Mouse (Mus musculus) cerebellum, postnatal 14 days (tissue): ENCODE measurements around the gene Ywhaq.

Experiments
- DNase-seq, 2 experiments: peaks; one replicate each; pipeline ENCODE4 v3.0.0; 2021; ENCODE audit warnings: mixed read lengths in 2 of 2

Gene Ywhaq

GRCm38 (mm10) chr12:21417100-21418070, at the start of gene Ywhaq:
Gene Ywhaq, minus strand, starts transcription at chr12:21417637.
- peak; percentile 99 for DNase-seq

GRCm38 (mm10) chr12:21463448-21463891, 46.0 kb upstream of the Ywhaq start:
- no peak for DNase-seq

DNA sequence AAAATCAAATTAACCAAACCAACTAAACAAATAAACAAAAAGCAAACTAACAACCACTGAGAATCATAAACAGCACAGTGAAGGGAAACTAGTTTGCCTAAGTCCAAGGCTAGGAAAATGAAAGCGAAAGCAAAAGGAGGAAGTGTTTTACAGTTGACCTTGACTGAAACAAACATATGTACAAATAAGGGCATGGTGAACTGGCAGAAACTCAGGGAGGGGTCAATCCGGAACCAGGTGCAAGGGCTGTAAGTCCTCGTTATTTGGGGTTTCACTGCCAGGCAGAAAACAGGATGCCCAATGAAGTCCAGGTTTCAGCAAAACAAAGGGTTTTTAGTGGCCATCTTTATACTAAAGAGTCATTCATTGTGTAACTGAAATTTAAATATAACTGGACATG, 45.2 kb upstream of the Ywhaq start:
- DNase-seq = no peak

GRCm38 (mm10) chr12:21459681-21460080, 42.2 kb upstream of the Ywhaq start:
- DNase-seq = no peak

GRCm38 (mm10) chr12:21456021-21456420, 38.6 kb upstream of the Ywhaq start:
- no peak for DNase-seq

- peak in 1 of 2 experiments; percentile 29 for DNase-seq
These were observed 34.3 kb upstream of the Ywhaq start for GRCm38 (mm10) chr12:21451752-21452151.

DNA sequence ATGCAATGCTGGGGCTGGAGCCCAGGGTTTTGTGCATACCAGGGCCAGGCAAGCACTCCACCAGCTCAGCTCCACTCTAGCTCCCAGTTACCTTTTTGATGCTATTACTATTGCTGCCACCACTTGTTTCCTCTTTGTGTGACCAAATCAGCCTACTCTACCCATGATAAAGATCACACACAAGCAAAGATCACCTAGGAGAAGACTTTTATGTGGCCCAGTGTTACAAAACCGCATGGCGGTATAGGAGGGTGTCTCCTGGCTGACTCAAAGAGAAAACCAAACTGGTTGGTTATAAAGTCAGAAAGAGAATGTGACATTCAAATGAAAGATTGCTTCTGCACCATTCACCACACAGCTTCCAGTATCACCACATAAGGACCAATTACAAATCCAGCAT, 33.9 kb upstream of the Ywhaq start:
- no peak for DNase-seq

DNA sequence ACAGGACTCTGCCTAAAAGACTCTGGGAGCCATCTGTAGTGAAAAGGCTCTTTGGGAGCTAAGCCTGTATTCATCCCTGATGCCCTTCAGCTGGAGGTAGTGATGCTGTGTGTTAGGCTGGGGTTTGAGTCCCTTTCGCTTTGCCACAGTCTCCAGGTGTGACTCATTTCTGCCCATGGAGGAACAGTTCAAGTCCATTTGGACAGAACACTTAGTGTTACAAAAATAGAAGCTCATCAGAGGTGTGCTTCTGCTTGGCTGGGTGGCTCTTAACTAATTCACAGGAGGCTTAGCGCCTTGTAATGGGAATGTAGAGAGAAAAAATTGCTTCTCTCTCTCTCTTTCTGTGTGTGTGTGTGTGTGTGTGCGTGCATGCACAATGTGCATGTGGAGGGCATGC, 26.3 kb upstream of the Ywhaq start:
- peak in 1 of 2 experiments; percentile 11 for DNase-seq

GRCm38 (mm10) chr12:21441870-21442269, 24.4 kb upstream of the Ywhaq start:
- DNase-seq = no peak

GRCm38 (mm10) chr12:21439428-21439827, 22.0 kb upstream of the Ywhaq start:
- DNase-seq = no peak

DNA sequence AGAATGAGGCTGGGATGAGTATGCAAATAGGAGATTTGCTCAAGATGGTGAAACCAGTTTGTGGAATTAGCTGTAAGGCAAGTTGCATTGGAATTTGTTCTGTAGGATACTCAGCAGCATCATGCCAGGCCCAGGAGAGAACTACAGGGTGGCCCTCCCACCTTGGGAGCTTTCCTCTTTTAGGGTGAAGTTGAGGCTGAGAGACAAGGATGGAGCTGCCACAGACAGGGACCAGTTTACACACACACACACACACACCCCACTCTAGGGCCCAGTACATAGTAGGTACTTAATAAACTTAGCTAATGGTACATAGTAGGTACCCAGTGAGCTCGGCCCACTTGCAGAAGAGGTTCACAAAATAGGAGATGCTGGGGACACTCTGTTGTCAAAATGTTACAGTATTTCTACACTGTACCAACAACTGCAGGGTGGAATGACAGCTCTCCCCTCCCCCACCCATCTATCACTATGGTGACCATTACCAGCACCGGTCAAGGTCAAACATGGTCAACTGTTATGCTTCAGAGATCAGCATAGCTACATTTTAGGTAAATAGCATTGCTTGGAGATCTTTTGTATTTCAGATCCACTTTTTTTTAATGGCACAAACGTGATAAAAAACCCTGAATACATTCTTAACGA, 21.4 kb upstream of the Ywhaq start:
- peak in 1 of 2 experiments; percentile 18 for DNase-seq

DNA sequence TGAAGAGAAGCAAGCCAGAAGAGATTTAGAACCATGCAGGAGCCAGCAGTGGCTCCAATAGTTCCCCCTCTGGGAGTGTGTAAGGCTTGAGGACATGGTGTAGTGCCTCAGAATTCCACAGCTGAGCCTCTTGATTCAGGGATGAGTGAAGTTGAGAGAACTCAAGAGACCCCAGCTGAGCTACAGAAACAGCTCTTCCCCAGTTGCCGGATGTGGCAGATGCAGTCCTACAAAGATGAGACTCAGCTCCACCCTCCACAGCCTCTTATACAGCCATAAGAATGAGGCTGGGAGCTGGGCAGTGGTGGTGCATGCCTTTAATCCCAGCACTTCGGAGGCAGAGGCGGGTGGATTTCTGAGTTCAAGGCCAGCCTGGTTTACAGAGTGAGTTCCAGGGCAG, 20.9 kb upstream of the Ywhaq start:
- no peak for DNase-seq

- DNase-seq = no peak
These were observed 14.5 kb upstream of the Ywhaq start for GRCm38 (mm10) chr12:21431950-21432349.

- no peak for DNase-seq
These were observed 13.6 kb upstream of the Ywhaq start for GRCm38 (mm10) chr12:21431039-21431438.

DNA sequence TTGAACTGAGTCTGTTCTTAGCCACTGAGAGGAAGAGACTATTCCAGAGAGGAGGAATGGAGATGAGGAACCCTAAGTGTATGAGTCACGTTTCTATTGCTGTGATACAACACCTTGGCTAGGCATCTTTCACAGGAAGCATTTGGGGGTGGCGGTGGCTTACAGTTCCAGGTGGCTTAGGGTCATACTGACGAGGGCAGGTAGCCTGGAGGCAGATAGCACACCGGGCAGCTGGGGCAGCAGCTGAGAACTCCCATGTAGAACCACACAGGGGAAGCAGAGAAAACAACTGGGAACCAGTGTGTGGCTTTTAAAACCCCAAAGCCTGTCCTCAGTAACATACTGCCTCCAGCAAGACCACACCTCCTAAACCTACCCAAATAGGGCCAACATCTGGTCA, 12.7 kb upstream of the Ywhaq start:
- DNase-seq = no peak

DNA sequence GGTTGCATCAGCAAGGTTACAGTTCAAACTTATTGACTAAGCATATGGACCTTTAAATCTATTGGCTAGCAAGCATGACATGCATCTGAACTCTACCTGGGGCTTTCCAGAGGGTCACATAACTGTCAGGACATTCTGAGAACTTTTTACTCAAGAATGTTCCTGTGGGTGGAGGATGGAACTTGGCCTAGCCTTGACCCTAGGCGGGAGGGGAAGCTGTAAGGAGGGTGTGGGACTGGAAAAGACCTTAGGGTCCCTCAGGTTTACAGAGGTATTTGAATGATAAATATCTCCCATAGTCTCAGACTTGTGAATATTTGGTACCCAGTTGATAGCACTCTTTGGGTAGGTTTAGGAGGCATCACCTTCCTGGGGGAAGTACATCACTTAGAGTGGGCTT, 11.6 kb upstream of the Ywhaq start:
- DNase-seq = no peak

GRCm38 (mm10) chr12:21426065-21426940, 8.9 kb upstream of the Ywhaq start:
- DNase-seq = peak in 1 of 2 experiments; percentile 38

GRCm38 (mm10) chr12:21424683-21425082, 7.2 kb upstream of the Ywhaq start:
- no peak for DNase-seq

DNA sequence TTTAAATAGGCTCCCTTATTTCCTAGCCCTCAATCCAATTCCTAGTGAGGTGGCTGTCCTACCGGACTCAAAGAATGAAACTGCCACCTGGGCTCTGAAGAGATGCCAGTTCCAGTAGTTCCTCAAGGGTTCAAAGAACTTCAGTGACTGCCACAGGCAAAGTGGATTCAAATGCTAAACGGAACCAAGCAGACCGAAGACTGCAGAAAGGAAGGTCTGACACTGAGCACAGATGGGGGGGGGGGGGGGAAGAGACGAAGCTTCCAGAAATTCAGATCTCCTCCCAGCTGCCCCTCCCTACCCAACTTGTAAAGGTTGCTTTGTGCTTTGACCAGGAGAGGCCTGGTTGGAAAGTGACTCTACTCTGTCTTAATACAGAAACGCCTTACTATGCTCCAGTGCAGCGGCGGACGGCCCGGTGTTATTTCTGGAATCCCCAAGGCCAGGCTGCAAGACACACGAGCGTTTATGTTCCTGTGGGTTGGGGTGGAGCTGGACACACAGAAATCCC, 1.2 kb upstream of the Ywhaq start:
- DNase-seq = peak; percentile 38 to 50

GRCm38 (mm10) chr12:21418083-21418482, 646 bp upstream of the Ywhaq start:
- DNase-seq = peak in 1 of 2 experiments; percentile 22

DNA sequence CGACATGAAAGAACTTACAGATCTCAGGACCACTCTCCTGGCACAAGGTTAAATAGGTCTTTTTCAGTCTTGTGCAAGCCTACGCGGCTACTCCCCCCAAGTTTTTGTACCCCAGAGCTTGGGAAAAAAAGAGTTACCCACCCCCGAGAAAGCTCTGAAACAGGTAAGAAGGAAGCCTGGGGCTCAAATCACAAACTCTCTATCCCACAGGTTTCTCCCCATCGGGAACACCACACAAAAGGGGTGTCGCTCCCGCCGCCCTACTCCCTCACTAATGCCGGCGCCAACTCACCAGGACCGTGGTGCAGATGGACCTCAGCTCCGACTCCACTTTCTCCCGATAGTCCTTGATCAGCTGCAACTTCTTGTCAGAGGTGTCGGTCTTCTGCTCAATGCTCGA, 931 bp downstream of the Ywhaq start:
- DNase-seq = peak; percentile 37 to 47

DNA sequence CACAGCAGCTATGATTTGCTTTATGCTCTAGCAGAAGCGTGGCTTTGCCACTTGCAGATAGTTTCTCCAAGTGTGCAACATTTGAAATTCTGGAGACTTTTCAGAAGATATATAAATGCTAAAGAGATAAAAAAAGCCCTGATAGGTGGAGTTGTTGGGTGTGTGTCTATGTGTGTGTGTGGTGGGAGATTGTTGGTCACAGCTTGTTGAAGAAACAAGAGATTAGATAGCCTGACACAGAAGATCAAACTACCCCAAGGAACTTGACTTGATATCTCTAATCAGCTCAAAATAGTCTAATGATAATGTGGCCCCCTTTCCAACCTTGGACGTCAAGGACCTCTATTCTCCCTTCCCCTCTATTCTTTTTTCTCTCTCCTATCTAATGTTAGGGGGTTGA, 6.8 kb downstream of the Ywhaq start:
- no peak for DNase-seq

- no peak for DNase-seq
These were observed 7.8 kb downstream of the Ywhaq start for GRCm38 (mm10) chr12:21409651-21410050.
